ENCODE assay signal across 11 mouse cellular contexts in the genomic region with DNA sequence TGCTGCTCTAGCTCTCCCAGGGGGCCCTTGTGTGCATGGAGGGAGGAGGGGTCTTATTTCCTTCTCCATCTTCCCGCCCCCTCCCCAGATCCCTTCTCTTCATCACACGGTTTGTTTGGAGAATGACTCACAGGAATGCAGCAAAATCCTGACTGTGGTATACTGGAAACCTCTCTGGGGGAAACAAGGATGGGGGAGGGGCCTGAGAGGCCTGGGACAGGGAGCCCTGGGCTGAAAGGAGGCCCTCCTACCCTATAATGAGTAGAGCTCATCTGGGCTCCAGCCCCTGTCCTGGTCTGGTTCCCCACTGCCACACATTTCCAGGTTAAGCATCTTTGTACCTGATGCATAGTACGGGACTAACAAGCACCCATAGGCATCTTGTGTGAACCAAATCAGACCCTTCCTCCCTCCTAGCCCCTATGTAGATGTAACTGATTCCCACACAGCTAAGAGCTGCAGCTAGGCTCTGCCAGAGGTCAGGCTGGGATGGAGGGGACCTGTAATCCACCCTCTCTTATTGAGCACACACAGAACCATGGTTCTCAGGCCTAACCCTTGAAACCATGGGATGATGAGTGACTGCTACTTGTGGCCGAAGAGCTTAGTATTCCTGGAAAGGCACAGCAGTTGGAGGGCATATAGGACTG. TPM values are rescaled to one million over a fixed set of nuclear protein-coding genes. Genes with fewer than 3 reads are reported as not detected.
DNase-seq lines count a peak whose midpoint lies in the region; ATAC-seq and TF ChIP-seq lines count a peak whose summit lies in the region.
"Had no signal": no experiment of that assay in that cellular context is flagged by ENCODE, and none has a peak within 500 bp of the region (broad histone marks: within the 10 kb centered on the region; RNA-seq: fewer than 3 reads in every experiment).

No protein-coding gene starts in this region.

- peaks cover 28% of the 10 kb centered on the region for H3K4me1 ChIP-seq in intestine, embryonic 14.5 days (replicated peaks; ENCODE audit: control insufficient read depth, insufficient read depth, low read length)
- no peaks in the 10 kb centered on the region for H3K4me1 ChIP-seq in intestine, postnatal 0 days (replicated peaks; ENCODE audit: control insufficient read depth, insufficient read depth, low read length)
- H3K4me1 ChIP-seq in intestine, embryonic 15.5 days (replicated peaks), result peaks cover 29% of the 10 kb centered on the region

- no peak for TF ChIP-seq CTCF in intestine, postnatal 0 days (IDR thresholded peaks at IDR 0.05; ENCODE audit: low read depth)

- 0 out of 2 replicates have a peak, but pooled peaks cover 3% of the 10 kb centered on the region for H3K36me3 ChIP-seq in intestine, embryonic 14.5 days (ENCODE audit: control insufficient read depth, insufficient read depth, low read length)
- H3K36me3 ChIP-seq in intestine, postnatal 0 days (ENCODE audit: control insufficient read depth, insufficient read depth), result no peaks in the 10 kb centered on the region
- H3K36me3 ChIP-seq in intestine, embryonic 15.5 days, result no peaks in the 10 kb centered on the region
- H3K36me3 ChIP-seq: liver, embryonic 15.5 days had no signal

- DNase-seq in intestine, embryonic 14.5 days (ENCODE audit: low spot score), result peak; percentile 59
- DNase-seq in 3T3-L1 (ENCODE audit: low read depth, low spot score) (peak; percentile 82), NIH3T3 (ENCODE audit: low read depth) (peak; percentile 83)
- no peak for DNase-seq in right cerebral cortex, adult 2 months (ENCODE audit: low spot score in 2 of 2)
- DNase-seq in ovary, postnatal 10 days (ENCODE audit: low spot score), result no peak
- DNase-seq: thymus, postnatal 25 days had no signal

- H3K4me3 ChIP-seq in intestine, embryonic 14.5 days (ENCODE audit: low read depth, low read length), result no peak overlapping the region
- no peak overlapping the region for H3K4me3 ChIP-seq in intestine, postnatal 0 days (ENCODE audit: low read depth, low read length)
- no peak overlapping the region for H3K4me3 ChIP-seq in intestine, embryonic 15.5 days (replicated peaks)
- H3K4me3 ChIP-seq: liver, embryonic 15.5 days had no signal

- H3K4me2 ChIP-seq in intestine, embryonic 14.5 days (ENCODE audit: low read length), result peak overlapping the region; percentile 18; the same call in 1 of the 2 replicates
- no peak overlapping the region for H3K4me2 ChIP-seq in intestine, postnatal 0 days (replicated peaks; ENCODE audit: low read depth)
- H3K4me2 ChIP-seq in intestine, embryonic 15.5 days (replicated peaks), result no peak overlapping the region
- H3K4me2 ChIP-seq: heart, embryonic 11.5 days; liver, embryonic 15.5 days had no signal

- H3K27ac ChIP-seq in intestine, embryonic 14.5 days (ENCODE audit: low read depth), result peak overlapping the region; percentile 64
- H3K27ac ChIP-seq in intestine, postnatal 0 days (ENCODE audit: low read depth, low read length), result no peak overlapping the region
- H3K27ac ChIP-seq in intestine, embryonic 15.5 days, result no peak overlapping the region
- H3K27ac ChIP-seq: liver, embryonic 15.5 days had no signal

- peak overlapping the region; percentile 8; the same call in 1 of the 2 replicates for H3K9ac ChIP-seq in intestine, embryonic 14.5 days (ENCODE audit: low read length)
- no peak overlapping the region for H3K9ac ChIP-seq in intestine, postnatal 0 days (ENCODE audit: low read depth, low read length)
- no peak overlapping the region for H3K9ac ChIP-seq in intestine, embryonic 15.5 days
- H3K9ac ChIP-seq: liver, embryonic 15.5 days had no signal

- no peaks in the 10 kb centered on the region for H3K27me3 ChIP-seq in intestine, embryonic 14.5 days (replicated peaks; ENCODE audit: control insufficient read depth, insufficient read depth, low read length)
- no peaks in the 10 kb centered on the region for H3K27me3 ChIP-seq in intestine, postnatal 0 days (replicated peaks; ENCODE audit: control insufficient read depth, insufficient read depth, low read length)
- H3K27me3 ChIP-seq in intestine, embryonic 15.5 days (replicated peaks), result no peaks in the 10 kb centered on the region
- H3K27me3 ChIP-seq: liver, embryonic 15.5 days had no signal

- WGBS in intestine, embryonic 14.5 days, result 25% methylated on average over 4 of the region's 4 CpGs
- 41% methylated on average over 4 of the region's 4 CpGs for WGBS in intestine, postnatal 0 days
- 40% methylated on average over 4 of the region's 4 CpGs for WGBS in intestine, embryonic 15.5 days

- ATAC-seq in intestine, embryonic 14.5 days (replicated peaks; ENCODE audit: low FRiP score, low TSS enrichment, low read depth), result peak; percentile 68
- ATAC-seq in intestine, postnatal 0 days, result no peak
- ATAC-seq in intestine, embryonic 15.5 days, result peak; percentile 59; the same call in 1 of the 2 replicates
- ATAC-seq in CD4-positive, CD25-positive, alpha-beta regulatory T cell, adult 4 months, result no peak

- H3K9me3 ChIP-seq in intestine, embryonic 14.5 days (ENCODE audit: control insufficient read depth, low read length), result no peaks in the 10 kb centered on the region
- H3K9me3 ChIP-seq in intestine, postnatal 0 days (ENCODE audit: control insufficient read depth), result no peaks in the 10 kb centered on the region
- H3K9me3 ChIP-seq in intestine, embryonic 15.5 days, result no peaks in the 10 kb centered on the region
- H3K9me3 ChIP-seq: liver, embryonic 15.5 days had no signal

RNA-seq across cellular contexts. Expression of a gene that starts 23.2 kb away (rescaled TPM):
- 28.2 and 31.2 TPM in 2 replicates for polyA plus RNA-seq in intestine, embryonic 14.5 days (2014; fragmentation: Nextera tagmentation; extraction: Ambion mirVana)
- polyA plus RNA-seq in intestine, postnatal 0 days (2015; fragmentation: Nextera tagmentation; extraction: Ambion mirVana), result 10.1 and 10.6 TPM in 2 replicates
- 18.2 and 18.5 TPM in 2 replicates for polyA plus RNA-seq in intestine, embryonic 15.5 days (2015; fragmentation: Nextera tagmentation; extraction: Ambion mirVana)
- 1 to 10 TPM; 8.4 to 8.9 TPM for polyA plus RNA-seq in CD4-positive, CD25-positive, alpha-beta regulatory T cell, adult 4 months (2017; shearing (Covaris generic))

Comparison
In these comparisons a context has a peak if more than half of its experiments do, and no peak if none do; other contexts are left out.
1. ATAC-seq: peak in intestine, embryonic 14.5 days (single experiment) and intestine, embryonic 15.5 days (single experiment); none in intestine, postnatal 0 days (single experiment) and CD4-positive, CD25-positive, alpha-beta regulatory T cell, adult 4 months (single experiment).
2. DNase-seq: peak in intestine, embryonic 14.5 days (single experiment), 3T3-L1 (single experiment) and NIH3T3 (single experiment); none in right cerebral cortex, adult 2 months (0 of 2) and ovary, postnatal 10 days (single experiment).